Mouse (Mus musculus): ENCODE data around the gene Nle1. TPM values are rescaled to one million over a fixed set of nuclear protein-coding genes. Genes with fewer than 3 reads are reported as not detected.
"Not testable (repeated sequence)": the region's sequence is repeated elsewhere in the genome, so short reads cannot be mapped to it uniquely, and the experiment has no call there.

Gene Nle1
- polyA plus RNA-seq, 1 experiment from 2014 or later: 21.2 TPM

DNA sequence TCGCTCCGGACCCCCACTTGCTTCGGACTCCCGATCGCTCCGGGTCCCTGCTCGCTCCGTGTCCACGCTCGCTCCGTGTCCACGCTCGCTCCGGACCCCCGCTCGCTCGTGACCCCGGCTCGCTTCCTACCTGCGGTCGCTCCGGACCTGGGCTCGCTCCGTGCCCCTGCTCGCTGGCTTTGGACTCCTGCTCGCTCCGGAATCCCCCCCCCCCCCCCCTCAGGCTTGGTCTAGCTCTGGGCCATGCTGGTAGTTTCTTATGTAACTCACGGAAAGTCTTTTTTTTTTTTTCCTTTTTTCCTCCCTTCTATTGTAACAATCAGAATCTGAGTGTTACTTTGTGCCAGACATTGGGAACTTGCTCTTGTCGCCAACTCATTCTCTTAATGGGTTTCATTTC lies 25.0 kb upstream of the Nle1 start:
- peaks cover 81% of the 10 kb centered on the region for H3K36me3 ChIP-seq
- no peak for ATAC-seq (ENCODE audit: extremely low read depth, insufficient number of reproducible peaks, low FRiP score, low TSS enrichment)
- H3K4me2 ChIP-seq: peak overlapping the region; percentile 78
- H3K4me3 ChIP-seq: peak overlapping the region; percentile 56
- peak overlapping the region; percentile 84 for H3K9ac ChIP-seq
- WGBS: 31% methylated on average over 29 of the region's 29 CpGs
- H3K27ac ChIP-seq (replicated peaks): no peak overlapping the region
- H3K4me1 ChIP-seq: peaks cover 11% of the 10 kb centered on the region
- H3K27me3 ChIP-seq (replicated peaks): peaks cover 53% of the 10 kb centered on the region
- H3K9me3 ChIP-seq: no peaks in the 10 kb centered on the region

DNA sequence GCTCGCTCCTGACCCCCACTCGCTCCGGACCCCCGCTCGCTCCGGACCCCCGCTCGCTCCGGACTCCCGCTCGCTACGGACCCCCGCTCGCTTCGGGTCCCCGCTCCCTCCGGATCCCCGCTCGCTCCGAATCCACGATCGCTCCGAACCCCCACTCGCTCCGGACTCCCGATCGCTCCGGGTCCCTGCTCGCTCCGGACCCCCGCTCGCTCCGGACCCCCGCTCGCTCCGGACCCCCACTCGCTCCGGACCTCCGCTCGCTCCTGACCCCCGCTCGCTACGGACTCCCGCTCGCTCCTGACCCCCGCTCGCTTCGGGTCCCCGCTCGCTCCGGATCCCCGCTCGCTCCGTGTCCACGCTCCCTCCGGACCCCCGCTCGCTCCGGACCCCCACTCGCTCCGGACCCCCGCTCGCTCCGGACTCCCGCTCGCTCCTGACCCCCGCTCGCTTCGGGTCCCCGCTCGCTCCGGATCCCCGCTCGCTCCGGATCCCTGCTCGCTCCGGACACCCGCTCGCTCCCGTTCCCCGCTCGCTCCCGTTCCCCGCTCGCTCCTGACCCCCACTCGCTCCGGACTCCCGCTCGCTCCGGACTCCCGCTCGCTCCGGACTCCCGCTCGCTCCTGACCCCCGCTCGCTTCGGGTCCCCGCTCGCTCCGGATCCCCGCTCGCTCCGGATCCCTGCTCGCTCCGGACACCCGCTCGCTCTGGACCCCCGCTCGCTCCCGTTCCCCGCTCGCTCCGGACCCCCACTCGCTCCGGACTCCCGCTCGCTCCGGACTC lies 23.6 kb upstream of the Nle1 start:
- Histone ChIP-seq H3K27me3 (replicated peaks) (peaks cover 52% of the 10 kb centered on the region), H3K4me3 (peak overlapping the region; percentile 56), H3K9ac (peak overlapping the region; percentile 84), H3K4me2 (peak overlapping the region; percentile 78), H3K4me1 (peaks cover 11% of the 10 kb centered on the region), H3K36me3 (peaks cover 80% of the 10 kb centered on the region)
- not testable (repeated sequence) for H3K27ac ChIP-seq (replicated peaks); H3K9me3 ChIP-seq; ATAC-seq (ENCODE audit: extremely low read depth, insufficient number of reproducible peaks, low FRiP score, low TSS enrichment)
- WGBS: 7% methylated on average over 111 of the region's 119 CpGs

DNA sequence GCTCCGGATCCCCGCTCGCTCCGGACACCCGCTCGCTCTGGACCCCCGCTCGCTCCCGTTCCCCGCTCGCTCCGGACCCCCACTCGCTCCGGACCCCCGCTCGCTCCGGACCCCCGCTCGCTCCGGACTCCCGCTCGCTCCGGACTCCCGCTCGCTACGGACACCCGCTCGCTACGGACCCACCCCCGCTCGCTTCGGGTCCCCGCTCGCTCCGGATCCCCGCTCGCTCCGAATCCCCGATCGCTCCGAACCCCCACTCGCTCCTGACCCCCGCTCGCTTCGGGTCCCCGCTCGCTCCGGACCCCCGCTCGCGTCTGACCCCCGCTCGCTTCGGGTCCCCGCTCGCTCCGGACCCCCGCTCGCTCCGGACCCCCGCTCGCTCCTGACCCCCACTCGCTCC lies 22.9 kb upstream of the Nle1 start:
- Histone ChIP-seq H3K4me2 (peak overlapping the region; percentile 78), H3K4me1 (peaks cover 11% of the 10 kb centered on the region), H3K36me3 (peaks cover 80% of the 10 kb centered on the region), H3K27me3 (replicated peaks) (peaks cover 45% of the 10 kb centered on the region), H3K4me3 (peak overlapping the region; percentile 56), H3K9ac (peak overlapping the region; percentile 84)
- not testable (repeated sequence) for H3K27ac ChIP-seq (replicated peaks); H3K9me3 ChIP-seq; ATAC-seq (ENCODE audit: extremely low read depth, insufficient number of reproducible peaks, low FRiP score, low TSS enrichment)
- WGBS: 3% methylated on average over 45 of the region's 63 CpGs

DNA sequence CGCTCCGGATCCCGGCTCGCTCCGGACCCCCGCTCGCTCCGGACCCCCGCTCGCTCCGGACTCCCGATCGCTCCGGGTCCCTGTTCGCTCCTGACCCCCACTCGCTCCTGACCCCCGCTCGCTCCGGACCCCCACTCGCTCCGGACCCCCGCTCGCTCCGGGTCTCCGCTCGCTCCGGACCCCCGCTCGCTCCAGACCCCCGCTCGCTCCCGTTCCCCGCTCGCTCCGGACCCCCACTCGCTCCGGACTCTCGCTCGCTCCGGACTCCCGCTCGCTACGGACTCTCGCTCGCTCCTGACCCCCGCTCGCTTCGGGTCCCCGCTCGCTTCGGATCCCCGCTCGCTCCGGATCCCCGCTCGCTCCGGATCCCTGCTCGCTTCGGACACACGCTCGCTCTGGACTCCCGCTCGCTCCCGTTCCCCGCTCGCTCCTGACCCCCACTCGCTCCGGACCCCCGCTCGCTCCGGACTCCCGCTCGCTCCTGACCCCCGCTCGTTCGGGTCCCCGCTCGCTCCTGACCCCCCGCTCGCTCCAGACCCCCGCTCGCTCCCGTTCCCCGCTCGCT lies 22.3 kb upstream of the Nle1 start:
- Histone ChIP-seq H3K4me2 (peak overlapping the region; percentile 78), H3K27me3 (replicated peaks) (peaks cover 38% of the 10 kb centered on the region), H3K4me3 (peak overlapping the region; percentile 56), H3K9ac (peak overlapping the region; percentile 84), H3K36me3 (peaks cover 80% of the 10 kb centered on the region), H3K4me1 (peaks cover 17% of the 10 kb centered on the region)
- H3K9me3 ChIP-seq; ATAC-seq (ENCODE audit: extremely low read depth, insufficient number of reproducible peaks, low FRiP score, low TSS enrichment); H3K27ac ChIP-seq (replicated peaks): not testable (repeated sequence)
- WGBS: 15% methylated on average over 79 of the region's 85 CpGs

DNA sequence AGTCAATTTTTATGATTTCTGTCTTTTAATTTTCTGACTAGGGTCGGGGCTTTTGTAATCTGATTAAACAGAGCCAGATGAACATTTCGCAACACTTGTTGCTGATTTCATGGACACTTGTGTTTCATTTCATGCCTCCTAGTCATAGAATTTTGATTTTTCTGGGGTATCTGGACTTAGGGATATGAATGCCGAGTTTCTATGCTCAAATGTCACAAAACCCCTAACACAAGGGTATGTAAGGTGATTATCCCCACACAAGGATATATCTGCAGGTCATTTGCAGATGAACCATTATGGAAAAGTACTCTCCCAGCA lies 21.4 kb upstream of the Nle1 start:
- no peak overlapping the region for H3K27ac ChIP-seq (replicated peaks)
- no peak overlapping the region for H3K9ac ChIP-seq
- peak overlapping the region; percentile 56; the same call in 1 of the 2 replicates for H3K4me3 ChIP-seq
- H3K27me3 ChIP-seq (replicated peaks): peaks cover 36% of the 10 kb centered on the region
- H3K4me1 ChIP-seq: peaks cover 24% of the 10 kb centered on the region
- ATAC-seq (ENCODE audit: extremely low read depth, insufficient number of reproducible peaks, low FRiP score, low TSS enrichment): no peak
- 66% methylated on average over 3 of the region's 3 CpGs for WGBS
- no peak overlapping the region for H3K4me2 ChIP-seq
- no peaks in the 10 kb centered on the region for H3K9me3 ChIP-seq
- H3K36me3 ChIP-seq: peaks cover 81% of the 10 kb centered on the region

DNA sequence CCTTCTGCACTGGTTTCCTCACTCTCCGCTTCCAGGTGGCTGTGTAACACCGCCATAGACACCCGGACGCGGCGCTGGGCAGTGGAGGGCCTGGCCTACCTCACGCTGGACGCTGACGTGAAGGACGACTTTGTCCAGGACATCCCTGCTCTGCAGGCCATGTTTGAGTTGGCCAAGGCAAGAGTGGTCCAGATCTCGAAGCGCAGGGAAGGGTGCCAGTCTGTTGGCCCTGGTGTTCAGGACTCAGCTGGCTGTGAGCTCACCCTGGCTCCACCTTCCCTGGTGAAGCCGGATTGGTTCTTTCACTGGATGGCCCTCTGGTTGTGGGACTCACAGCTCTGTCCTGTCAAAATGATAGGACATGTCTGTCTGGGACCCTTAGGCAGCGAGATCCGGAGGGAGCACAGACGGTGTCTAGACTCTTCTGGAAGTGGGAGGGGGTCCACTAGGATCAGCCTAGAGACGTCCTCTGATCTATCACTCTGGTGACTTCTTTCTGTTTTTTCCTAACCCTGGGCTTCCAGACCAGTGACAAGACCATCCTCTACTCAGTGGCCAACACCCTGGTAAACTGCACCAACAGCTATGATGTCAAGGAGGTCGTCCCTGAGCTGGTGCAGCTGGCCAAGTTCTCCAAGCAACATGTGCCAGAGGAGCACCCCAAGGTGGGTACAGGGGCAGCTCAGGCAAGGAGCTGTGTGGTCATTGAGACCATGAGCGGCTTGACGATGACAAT lies 20.9 kb upstream of the Nle1 start:
- WGBS: 50% methylated on average over 20 of the region's 20 CpGs
- Histone ChIP-seq H3K27ac (replicated peaks) (no peak overlapping the region), H3K36me3 (peaks cover 81% of the 10 kb centered on the region), H3K4me1 (peaks cover 28% of the 10 kb centered on the region), H3K27me3 (replicated peaks) (peaks cover 31% of the 10 kb centered on the region), H3K9me3 (no peaks in the 10 kb centered on the region), H3K9ac (no peak overlapping the region), H3K4me2 (no peak overlapping the region), H3K4me3 (no peak overlapping the region)
- ATAC-seq (ENCODE audit: extremely low read depth, insufficient number of reproducible peaks, low FRiP score, low TSS enrichment): no peak; the same call in 1 of the 2 replicates

DNA sequence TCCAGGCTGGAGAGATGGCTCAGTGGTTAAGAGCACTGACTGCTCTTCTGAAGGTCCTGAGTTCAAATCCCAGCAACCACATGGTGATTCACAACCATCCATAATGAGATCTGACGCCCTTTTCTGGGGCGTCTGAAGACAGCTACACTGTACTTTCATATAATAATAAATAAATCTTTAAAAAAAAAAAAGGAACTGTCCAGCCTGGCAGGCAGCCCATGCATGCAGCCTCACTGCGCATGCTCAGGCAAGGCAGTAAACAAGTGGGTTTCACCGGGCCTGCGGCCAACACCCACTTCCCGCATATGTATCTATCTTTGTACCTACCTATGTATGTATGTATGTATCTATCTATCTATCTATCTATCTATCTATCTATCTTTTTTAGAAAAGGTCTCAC lies 15.7 kb upstream of the Nle1 start:
- H3K9me3 ChIP-seq; H3K27me3 ChIP-seq (replicated peaks); ATAC-seq (ENCODE audit: extremely low read depth, insufficient number of reproducible peaks, low FRiP score, low TSS enrichment); H3K9ac ChIP-seq; H3K27ac ChIP-seq (replicated peaks); H3K4me3 ChIP-seq; H3K4me2 ChIP-seq: not testable (repeated sequence)
- Histone ChIP-seq H3K4me1 (peaks cover 20% of the 10 kb centered on the region), H3K36me3 (peaks cover 91% of the 10 kb centered on the region)
- WGBS: 75% methylated on average over 6 of the region's 6 CpGs

DNA sequence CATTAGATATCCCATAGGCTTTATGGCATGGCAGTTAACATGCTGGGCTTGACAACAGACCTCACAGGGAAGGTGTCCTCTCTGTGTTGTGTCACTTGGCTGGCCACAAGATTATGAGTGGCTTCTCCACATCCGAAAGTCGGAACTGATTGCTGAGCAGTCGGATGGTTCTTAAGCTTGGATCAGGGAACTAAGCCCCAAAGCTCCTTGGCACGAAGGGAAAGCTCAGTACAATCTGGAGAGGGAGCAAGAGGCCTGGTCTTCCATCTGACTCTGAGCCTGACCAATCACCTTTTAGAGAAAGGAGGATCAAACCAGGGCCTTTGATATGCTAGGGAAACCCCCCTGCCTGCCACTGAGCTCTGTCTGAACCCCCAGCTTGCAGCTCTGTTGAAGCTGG lies 13.5 kb upstream of the Nle1 start:
- Histone ChIP-seq H3K4me2 (no peak overlapping the region), H3K36me3 (peaks cover 93% of the 10 kb centered on the region), H3K9ac (no peak overlapping the region), H3K27ac (replicated peaks) (no peak overlapping the region), H3K9me3 (no peaks in the 10 kb centered on the region), H3K4me1 (peaks cover 20% of the 10 kb centered on the region), H3K4me3 (no peak overlapping the region), H3K27me3 (replicated peaks) (no peaks in the 10 kb centered on the region)
- no peak for ATAC-seq (ENCODE audit: extremely low read depth, insufficient number of reproducible peaks, low FRiP score, low TSS enrichment)
- WGBS: 72% methylated on average over 4 of the region's 4 CpGs

DNA sequence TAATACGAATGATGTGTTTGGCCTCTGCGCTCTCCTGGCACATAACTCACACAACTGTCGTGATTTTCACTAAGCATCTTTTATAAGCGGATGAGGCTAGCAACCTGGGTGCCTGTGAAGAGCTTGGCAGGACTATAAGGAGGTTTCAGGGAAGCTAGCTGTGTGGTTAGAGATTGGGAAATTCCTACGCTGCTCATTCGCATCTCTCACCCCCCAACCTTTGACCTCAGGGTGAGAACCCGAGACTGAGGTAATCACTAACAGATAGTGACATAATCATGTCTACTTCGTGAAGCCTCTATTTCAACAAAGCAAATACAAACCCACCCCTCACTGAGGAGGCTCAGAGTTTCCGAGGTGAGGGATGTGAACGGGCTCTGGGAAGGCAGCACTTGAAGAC lies 12.6 kb upstream of the Nle1 start:
- Histone ChIP-seq H3K4me2 (no peak overlapping the region), H3K27me3 (replicated peaks) (no peaks in the 10 kb centered on the region), H3K4me3 (no peak overlapping the region), H3K4me1 (peaks cover 17% of the 10 kb centered on the region), H3K9me3 (no peaks in the 10 kb centered on the region), H3K27ac (replicated peaks) (no peak overlapping the region), H3K9ac (no peak overlapping the region), H3K36me3 (peaks cover 92% of the 10 kb centered on the region)
- ATAC-seq (ENCODE audit: extremely low read depth, insufficient number of reproducible peaks, low FRiP score, low TSS enrichment): no peak
- WGBS: 47% methylated on average over 10 of the region's 10 CpGs

DNA sequence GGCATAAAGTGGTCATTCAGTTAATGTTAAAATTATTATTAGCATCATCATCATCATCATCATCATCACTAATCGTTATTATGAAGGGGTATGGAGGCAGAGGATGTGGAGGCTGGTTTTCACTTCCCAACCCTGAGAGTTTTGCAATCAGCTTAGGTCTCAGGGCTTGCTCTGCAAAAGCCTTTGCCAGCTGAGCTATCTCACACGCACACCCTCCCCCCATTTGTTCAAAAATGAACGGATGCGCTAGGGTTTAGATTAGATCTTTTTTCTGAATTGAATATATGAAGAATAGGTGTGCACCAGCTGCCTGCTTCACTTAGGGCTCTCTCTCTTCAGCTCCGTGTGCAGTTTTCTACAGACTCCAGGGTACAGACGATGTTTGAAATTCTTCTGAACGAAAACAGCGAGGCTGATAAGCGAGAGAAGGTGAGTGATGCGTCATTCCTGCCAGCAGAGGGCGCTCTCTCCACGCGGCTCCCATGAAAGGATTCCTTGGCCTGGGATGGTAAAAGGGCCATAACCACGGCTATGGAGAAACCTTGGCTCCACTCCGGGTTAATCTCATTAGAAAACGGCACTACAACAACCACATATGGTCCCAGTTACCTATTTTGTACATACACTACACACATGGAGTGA lies 6.6 kb upstream of the Nle1 start:
- peak overlapping the region; percentile 48; the same call in 1 of the 2 replicates for H3K27ac ChIP-seq (replicated peaks)
- H3K9me3 ChIP-seq: no peaks in the 10 kb centered on the region
- ATAC-seq (ENCODE audit: extremely low read depth, insufficient number of reproducible peaks, low FRiP score, low TSS enrichment): no peak
- peak overlapping the region; percentile 33 for H3K4me3 ChIP-seq
- H3K27me3 ChIP-seq (replicated peaks): no peaks in the 10 kb centered on the region; the same call in 1 of the 2 replicates
- H3K4me1 ChIP-seq: peaks cover 43% of the 10 kb centered on the region
- 6% methylated on average over 16 of the region's 16 CpGs for WGBS
- peak overlapping the region; percentile 52; the same call in 1 of the 2 replicates for H3K9ac ChIP-seq
- peak overlapping the region; percentile 72 for H3K4me2 ChIP-seq
- peaks cover 43% of the 10 kb centered on the region for H3K36me3 ChIP-seq
